Mouse (Mus musculus) ES-E14 (cell line): ENCODE results near the gene Hspb9.

Source experiments
- CHD2 ChIP-seq: IDR thresholded peaks from 2 replicates; pipeline ENCODE4 v1.6.1; 2014; ENCODE audit warnings: mild to moderate bottlenecking, low read depth, low read length, inconsistent platforms
- HCFC1 ChIP-seq: IDR thresholded peaks from 2 replicates; pipeline ENCODE4 v1.6.1; 2012; ENCODE audit warnings: low read length, inconsistent platforms, borderline replicate concordance; ENCODE audit not compliant: insufficient read depth
- MAFK ChIP-seq: IDR thresholded peaks from 2 replicates; pipeline ENCODE4 v1.6.1; 2014; ENCODE audit warnings: mild to moderate bottlenecking, low read depth, low read length, inconsistent platforms; ENCODE audit not compliant: insufficient read depth
- ZNF384 ChIP-seq: IDR thresholded peaks from 2 replicates; pipeline ENCODE4 v1.6.1; 2012; ENCODE audit warnings: low read depth, low read length, inconsistent platforms

GRCm38 (mm10) chr11:100741348-100741747, 27.7 kb downstream of the Hspb9 start:
- TF ChIP-seq MAFK (no peak), CHD2 (no peak), HCFC1 (no peak), ZNF384 (no peak)
